Mouse (Mus musculus): ENCODE data around the gene Olfr1033. TPM values are rescaled to one million over a fixed set of nuclear protein-coding genes. Genes with fewer than 3 reads are reported as not detected.
"Not testable (repeated sequence)": the region's sequence is repeated elsewhere in the genome, so short reads cannot be mapped to it uniquely, and the experiment has no call there.

Gene Olfr1033
- polyA plus RNA-seq (2012; ENCODE audit: insufficient read depth, low replicate concordance), result not detected in 2 replicates

DNA sequence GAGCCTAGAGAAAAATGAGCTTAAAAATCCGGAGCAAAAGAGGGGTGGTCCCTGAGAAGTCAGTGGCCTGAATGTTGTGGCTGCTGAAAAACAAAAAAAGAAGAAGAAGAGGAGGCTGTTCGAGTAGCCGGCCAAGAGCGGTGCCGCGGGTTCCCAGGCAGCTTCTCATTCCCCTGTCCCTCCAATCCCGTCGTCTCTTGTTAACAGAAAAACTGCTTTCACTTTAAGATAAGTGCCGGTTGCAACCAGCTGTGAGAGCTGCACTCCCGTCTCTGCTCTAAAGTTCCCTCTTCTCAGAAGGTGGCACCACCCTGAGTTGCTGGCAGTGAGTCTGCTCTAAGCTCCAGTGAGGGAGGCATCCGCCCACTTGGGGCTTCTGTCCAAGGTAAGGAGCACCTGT lies at the start of gene Olfr1033:
Gene Olfr1033 (plus strand): TSS at position 228 of the 400 bp plus-strand sequence.
- H3K4me1 ChIP-seq; H3K9me3 ChIP-seq; H3K4me3 ChIP-seq (replicated peaks); H3K36me3 ChIP-seq (replicated peaks; ENCODE audit: low read length); H3K27me3 ChIP-seq (replicated peaks): not testable (repeated sequence)

DNA sequence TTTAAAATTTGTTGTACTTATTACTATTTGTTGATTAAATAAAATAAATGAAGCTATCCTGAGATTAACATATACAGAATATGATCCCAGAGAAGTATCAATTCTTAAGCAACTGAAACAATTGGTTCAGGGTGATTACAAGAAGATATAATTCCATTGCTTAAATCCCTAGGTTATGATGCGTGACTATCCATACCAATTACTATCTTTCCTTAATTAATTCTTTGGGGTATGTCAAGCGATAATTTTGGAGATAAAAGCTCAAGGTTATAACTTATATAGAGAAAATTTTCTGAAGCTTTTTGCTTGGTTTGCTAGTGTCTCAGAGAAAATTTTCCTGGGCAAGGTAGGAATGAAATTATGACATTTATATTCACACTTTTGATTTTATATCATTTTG lies 46.8 kb upstream of the Olfr1033 start, which contains the start of gene Olfr1029:
Gene Olfr1029 (plus strand): TSS at position 301 of the 400 bp plus-strand sequence.
- Histone ChIP-seq H3K4me1 (no peaks in the 10 kb centered on the region), H3K27me3 (replicated peaks) (no peaks in the 10 kb centered on the region), H3K9me3 (no peaks in the 10 kb centered on the region), H3K4me3 (replicated peaks) (no peak within 1 kb of the TSS), H3K36me3 (replicated peaks; ENCODE audit: low read length) (no peaks in the 10 kb centered on the region)
- TF ChIP-seq FLI1 (IDR thresholded peaks at IDR 0.05; ENCODE audit: low read length) (no peak), GATA1 (IDR thresholded peaks at IDR 0.05; ENCODE audit: borderline replicate concordance, low read length) (no peak)

DNA sequence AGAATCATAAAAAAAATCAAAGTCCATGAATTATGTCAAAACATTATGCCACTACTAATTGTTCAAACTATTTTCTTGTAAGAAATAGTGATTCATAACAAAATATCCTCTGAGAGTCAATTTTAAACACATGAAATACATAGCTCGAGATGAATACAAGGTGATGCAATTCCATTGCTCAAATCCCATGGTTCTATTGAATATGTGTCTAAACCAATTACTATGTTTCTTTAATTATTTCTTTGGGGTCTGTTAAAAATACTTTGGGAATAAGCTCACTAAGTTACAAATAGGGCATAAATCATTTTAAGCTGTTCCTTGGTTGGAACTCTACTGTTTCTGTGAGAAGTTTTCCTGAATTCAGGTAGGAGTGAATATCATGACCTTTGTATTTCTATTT lies 41.5 kb upstream of the Olfr1033 start, which contains the start of gene Olfr1030:
Gene Olfr1030 (plus strand): TSS at position 301 of the 400 bp plus-strand sequence.
- Histone ChIP-seq H3K4me1 (no peaks in the 10 kb centered on the region), H3K9me3 (0 out of 2 replicates have a peak, but pooled peaks cover 1% of the 10 kb centered on the region), H3K27me3 (replicated peaks) (no peaks in the 10 kb centered on the region), H3K4me3 (replicated peaks) (no peak within 1 kb of the TSS), H3K36me3 (replicated peaks; ENCODE audit: low read length) (no peaks in the 10 kb centered on the region)
- TF ChIP-seq FLI1 (IDR thresholded peaks at IDR 0.05; ENCODE audit: low read length), result no peak
- TF ChIP-seq GATA1 (IDR thresholded peaks at IDR 0.05; ENCODE audit: borderline replicate concordance, low read length), result no peak

DNA sequence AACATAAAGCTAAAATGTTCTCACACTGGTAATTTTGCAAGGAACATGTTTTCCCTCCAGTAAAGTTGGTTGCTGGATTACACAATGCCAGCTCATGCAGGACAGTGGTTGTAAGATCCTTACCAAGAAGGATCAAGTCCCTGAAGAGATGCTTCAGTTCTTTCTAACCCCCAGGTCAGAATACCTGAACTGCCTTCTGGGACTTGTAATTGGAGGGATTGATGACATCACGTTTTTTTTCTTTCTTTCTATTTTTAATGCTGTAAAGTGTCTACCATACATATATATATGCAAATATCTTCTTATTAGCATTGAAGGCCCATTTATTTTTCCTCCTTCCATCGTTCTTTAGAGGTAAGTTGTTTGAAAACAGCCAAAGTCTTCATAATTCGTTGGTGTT lies 30.4 kb upstream of the Olfr1033 start, which contains the start of gene Olfr1031:
Gene Olfr1031 (plus strand): TSS at position 301 of the 400 bp plus-strand sequence.
- H3K36me3 ChIP-seq (replicated peaks; ENCODE audit: low read length), result no peaks in the 10 kb centered on the region
- no peaks in the 10 kb centered on the region for H3K4me1 ChIP-seq
- no peak within 1 kb of the TSS for H3K4me3 ChIP-seq (replicated peaks)
- no peaks in the 10 kb centered on the region for H3K27me3 ChIP-seq (replicated peaks)
- no peak for TF ChIP-seq FLI1 (IDR thresholded peaks at IDR 0.05; ENCODE audit: low read length)
- no peak for TF ChIP-seq GATA1 (IDR thresholded peaks at IDR 0.05; ENCODE audit: borderline replicate concordance, low read length)
- H3K9me3 ChIP-seq, result no peaks in the 10 kb centered on the region

DNA sequence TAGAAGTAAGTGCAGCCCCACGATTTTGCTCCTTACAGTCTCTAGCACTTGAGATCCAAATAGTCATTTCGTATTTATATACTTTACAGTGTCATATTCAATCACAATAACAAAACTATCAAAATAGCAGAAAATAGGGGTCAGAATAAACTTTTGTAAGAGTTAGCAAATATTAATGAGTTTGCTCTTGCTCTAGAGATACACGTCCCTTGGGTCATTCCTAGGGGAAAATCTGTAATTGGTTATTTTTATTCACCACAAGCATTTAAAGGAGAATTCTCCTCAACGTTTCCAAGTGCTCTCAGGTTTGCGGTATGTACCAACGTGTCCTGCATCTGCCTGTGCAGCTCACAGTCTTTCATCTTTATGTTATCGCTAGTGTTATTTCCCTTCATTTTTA lies 15.2 kb upstream of the Olfr1033 start, which contains the start of gene Olfr1032:
Gene Olfr1032 (plus strand): TSS at position 301 of the 400 bp plus-strand sequence.
- TF ChIP-seq GATA1 (IDR thresholded peaks at IDR 0.05; ENCODE audit: borderline replicate concordance, low read length) (no peak), FLI1 (IDR thresholded peaks at IDR 0.05; ENCODE audit: low read length) (no peak)

DNA sequence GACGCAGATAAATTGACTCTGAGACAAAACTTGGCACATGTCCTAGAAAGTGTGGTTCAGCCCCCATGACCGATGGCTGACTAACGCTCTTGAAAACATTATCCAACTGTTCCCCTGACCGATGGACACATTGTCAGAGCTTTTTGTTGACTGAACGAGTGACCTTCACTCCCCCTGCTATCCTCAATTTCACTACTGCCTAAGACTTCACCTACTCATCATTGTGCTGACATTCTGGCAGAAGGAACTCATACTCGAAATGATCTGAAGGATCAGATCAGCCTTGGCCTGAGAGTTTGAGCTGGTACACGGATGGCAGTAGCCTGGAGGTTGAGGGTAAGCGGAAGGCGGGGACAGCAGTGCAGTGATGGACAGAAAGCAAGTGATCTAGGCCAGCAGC lies 1.1 kb downstream of the Olfr1033 start:
- H3K4me3 ChIP-seq (replicated peaks); H3K36me3 ChIP-seq (replicated peaks; ENCODE audit: low read length); H3K27me3 ChIP-seq (replicated peaks); H3K4me1 ChIP-seq; H3K9me3 ChIP-seq: not testable (repeated sequence)

More for the DNA sequence above, 15.2 kb upstream of the Olfr1033 start, which contains the start of gene Olfr1032:
- Histone ChIP-seq H3K4me1 (no peaks in the 10 kb centered on the region), H3K36me3 (replicated peaks; ENCODE audit: low read length) (no peaks in the 10 kb centered on the region), H3K27me3 (replicated peaks) (no peaks in the 10 kb centered on the region), H3K4me3 (replicated peaks) (no peak within 1 kb of the TSS), H3K9me3 (no peaks in the 10 kb centered on the region)

DNA sequence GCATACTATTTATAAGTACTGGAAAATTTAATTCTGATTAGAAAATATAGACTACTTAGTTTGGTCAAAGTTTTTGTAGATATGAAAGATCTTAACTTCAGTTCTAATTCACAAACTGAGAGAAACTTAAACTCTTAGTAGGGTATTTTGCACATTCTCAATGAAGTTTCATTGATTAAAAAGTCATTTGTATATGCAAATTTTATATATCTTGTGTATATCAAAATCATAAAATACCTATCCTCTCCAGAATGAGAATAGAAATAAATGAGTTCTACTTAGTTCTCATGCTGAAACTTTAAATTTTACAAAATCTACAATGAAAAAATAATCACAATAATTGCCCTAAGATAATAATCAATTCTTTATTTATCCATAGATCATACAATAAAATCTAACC lies 25.1 kb downstream of the Olfr1033 start, which contains the start of gene Olfr1034:
Gene Olfr1034 (plus strand): TSS at position 301 of the 400 bp plus-strand sequence.
- TF ChIP-seq GATA1 (IDR thresholded peaks at IDR 0.05; ENCODE audit: borderline replicate concordance, low read length) (no peak), FLI1 (IDR thresholded peaks at IDR 0.05; ENCODE audit: low read length) (no peak)
- H3K27me3 ChIP-seq (replicated peaks), result no peaks in the 10 kb centered on the region

DNA sequence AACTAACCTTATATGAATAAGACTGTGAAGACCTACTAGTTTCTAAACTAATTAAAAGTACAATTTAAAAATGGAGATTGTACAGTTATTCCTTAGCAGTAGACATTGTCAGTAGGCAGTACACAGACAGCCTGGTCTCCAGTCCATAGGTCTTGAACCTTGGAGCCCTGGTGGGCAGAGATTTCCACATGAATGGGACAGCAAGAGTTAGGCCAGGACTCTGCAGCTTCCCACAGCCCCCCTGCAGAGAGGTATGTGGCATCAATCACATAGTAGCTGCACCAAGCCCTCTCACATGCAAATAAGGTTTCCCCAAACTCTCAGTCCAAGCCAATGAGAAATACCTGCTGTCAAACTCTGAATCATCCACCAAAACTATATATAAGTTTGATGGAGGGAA lies 30.3 kb downstream of the Olfr1033 start:
- not testable (repeated sequence) for H3K4me3 ChIP-seq (replicated peaks); H3K36me3 ChIP-seq (replicated peaks; ENCODE audit: low read length); H3K4me1 ChIP-seq; H3K9me3 ChIP-seq; H3K27me3 ChIP-seq (replicated peaks)

More for the DNA sequence above, 25.1 kb downstream of the Olfr1033 start, which contains the start of gene Olfr1034:
- Histone ChIP-seq H3K36me3 (replicated peaks; ENCODE audit: low read length) (no peaks in the 10 kb centered on the region), H3K4me1 (no peaks in the 10 kb centered on the region), H3K4me3 (replicated peaks) (no peak within 1 kb of the TSS), H3K9me3 (no peaks in the 10 kb centered on the region)

DNA sequence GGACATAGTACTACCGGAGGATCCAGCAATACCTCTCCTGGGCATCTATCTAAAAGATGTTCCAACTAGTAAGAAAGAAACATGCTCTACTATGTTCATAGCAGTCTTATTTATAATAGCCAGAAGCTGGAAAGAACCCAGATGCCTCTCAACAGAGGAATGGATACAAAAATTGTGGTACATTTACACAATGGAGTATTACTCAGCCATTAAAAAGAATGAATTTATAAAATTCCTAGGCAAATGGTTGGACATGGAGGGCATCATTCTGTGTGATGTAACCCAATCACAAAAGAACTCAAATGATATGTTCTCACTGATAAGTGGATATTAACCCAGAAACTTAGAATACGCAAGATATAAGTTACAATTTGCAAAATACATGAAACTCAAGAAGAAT lies 43.3 kb downstream of the Olfr1033 start:
- H3K36me3 ChIP-seq (replicated peaks; ENCODE audit: low read length); H3K4me3 ChIP-seq (replicated peaks); H3K9me3 ChIP-seq; H3K27me3 ChIP-seq (replicated peaks); H3K4me1 ChIP-seq: not testable (repeated sequence)

DNA sequence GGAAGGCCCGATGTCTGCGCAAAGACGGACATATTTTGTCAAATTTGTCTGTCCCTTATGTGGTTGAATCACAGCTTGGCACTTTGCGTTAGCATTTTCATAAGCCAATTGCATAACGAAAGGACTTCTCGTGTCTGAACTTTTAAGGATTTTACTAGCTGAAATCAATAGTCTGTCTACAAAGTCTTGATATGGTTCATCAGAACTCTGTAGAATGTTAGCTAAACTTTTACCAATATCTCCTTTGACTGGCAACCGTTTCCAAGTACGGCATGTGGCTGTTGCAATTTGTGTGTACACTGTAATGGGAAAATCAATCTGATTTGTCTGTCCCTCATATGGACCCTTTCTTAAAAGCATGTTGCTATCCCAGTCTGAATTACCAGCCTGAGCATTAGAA lies 49.8 kb downstream of the Olfr1033 start:
- H3K4me3 ChIP-seq (replicated peaks), result no peak overlapping the region
- no peaks in the 10 kb centered on the region for H3K9me3 ChIP-seq
- TF ChIP-seq GATA1 (IDR thresholded peaks at IDR 0.05; ENCODE audit: borderline replicate concordance, low read length) (no peak), FLI1 (IDR thresholded peaks at IDR 0.05; ENCODE audit: low read length) (no peak)
- no peaks in the 10 kb centered on the region for H3K4me1 ChIP-seq
- H3K27me3 ChIP-seq (replicated peaks), result no peaks in the 10 kb centered on the region
- H3K36me3 ChIP-seq (replicated peaks; ENCODE audit: low read length), result no peaks in the 10 kb centered on the region

DNA sequence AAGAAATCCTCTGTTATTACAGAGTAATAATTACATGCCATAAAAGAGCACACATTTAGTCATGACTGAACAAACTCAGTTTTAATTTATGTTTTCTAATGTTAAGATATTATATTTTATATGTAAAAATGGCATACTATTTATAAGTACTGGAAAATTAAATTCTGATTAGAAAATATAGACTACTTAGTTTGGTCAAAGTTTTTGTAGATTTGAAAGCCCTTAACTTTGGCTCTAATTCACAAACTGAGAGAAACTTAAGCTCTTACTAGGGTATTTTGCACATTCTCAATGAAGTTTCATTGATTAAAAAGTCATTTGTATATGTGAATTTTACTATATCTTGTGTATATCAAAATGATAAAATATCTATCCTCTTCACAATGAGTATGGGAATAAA lies 53.3 kb downstream of the Olfr1033 start, which contains the start of gene Olfr1036:
Gene Olfr1036 (plus strand): TSS at position 301 of the 400 bp plus-strand sequence.
- H3K36me3 ChIP-seq (replicated peaks; ENCODE audit: low read length); H3K4me1 ChIP-seq; H3K4me3 ChIP-seq (replicated peaks); H3K9me3 ChIP-seq; H3K27me3 ChIP-seq (replicated peaks): not testable (repeated sequence)

DNA sequence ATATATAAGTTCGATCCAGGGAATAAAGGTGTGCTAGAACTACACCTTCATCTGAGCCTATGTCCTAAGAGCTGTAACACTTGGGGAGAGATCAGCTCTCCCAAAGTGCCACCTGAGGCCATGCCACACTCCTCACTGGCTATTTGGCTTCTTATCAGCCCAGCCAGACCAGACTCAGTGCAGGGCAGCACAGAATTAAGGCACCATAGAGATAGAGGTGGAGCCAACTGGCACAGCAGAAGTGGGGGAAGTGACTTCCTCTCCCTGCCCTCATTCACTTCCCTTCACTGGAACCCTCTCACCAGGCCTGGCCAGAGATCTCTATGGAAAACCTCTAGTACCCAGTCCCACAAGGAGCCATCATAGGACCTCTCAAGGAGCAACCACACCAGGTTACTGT lies 60.0 kb downstream of the Olfr1033 start:
- H3K27me3 ChIP-seq (replicated peaks); H3K36me3 ChIP-seq (replicated peaks; ENCODE audit: low read length); H3K4me1 ChIP-seq; H3K4me3 ChIP-seq (replicated peaks); H3K9me3 ChIP-seq: not testable (repeated sequence)

Measured in megakaryocyte, embryonic 14.5 days (primary cell).